In the genomic region with DNA sequence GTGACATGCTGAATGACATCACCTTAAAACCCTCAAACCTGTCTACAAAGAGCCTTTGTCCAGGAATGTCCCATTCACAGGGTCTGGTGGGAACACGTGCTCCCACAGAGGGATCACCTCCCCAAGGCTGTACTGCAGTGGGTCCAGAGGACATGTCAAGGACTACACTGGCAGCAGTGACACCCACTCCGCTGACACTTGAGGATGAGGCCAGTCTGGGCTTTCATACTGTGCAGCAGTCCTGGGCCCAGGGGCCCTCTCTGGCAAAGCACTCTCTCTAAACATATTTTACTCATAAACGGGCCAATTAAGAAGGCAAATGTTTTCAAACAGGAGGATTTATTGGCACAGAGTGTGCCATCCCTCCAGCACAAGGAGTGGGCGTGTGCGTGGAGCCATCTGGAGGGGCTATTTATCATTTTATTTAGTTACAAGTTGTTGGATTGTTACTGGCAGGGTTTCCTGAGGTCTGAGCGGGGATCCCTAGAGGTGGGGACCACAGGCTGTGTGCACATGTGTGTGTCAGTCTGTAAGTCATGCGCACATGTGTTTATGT, we compare ENCODE assay signal across 14 mouse cellular contexts. TPM values are rescaled to one million over a fixed set of nuclear protein-coding genes. Genes with fewer than 3 reads are reported as not detected.
DNase-seq lines count a peak whose midpoint lies in the region; ATAC-seq and TF ChIP-seq lines count a peak whose summit lies in the region.
"Had no signal": no experiment of that assay in that cellular context is flagged by ENCODE, and none has a peak within 500 bp of the region (broad histone marks: within the 10 kb centered on the region; RNA-seq: fewer than 3 reads in every experiment).

No protein-coding gene starts in this region.

- TF ChIP-seq CTCF in brain, embryonic 14.5 days (IDR thresholded peaks at IDR 0.05; ENCODE audit: borderline replicate concordance, extremely low read depth, insufficient read depth, insufficient read length): no peak

- peak; percentile 78 for DNase-seq in forebrain, embryonic 14.5 days (ENCODE audit: low spot score)
- no peak for DNase-seq in forebrain, embryonic 10.5 days (ENCODE audit: extremely low spot score, low spot score)
- peak; percentile 50 to 71 for DNase-seq in layer of hippocampus, adult 18-20 months (ENCODE audit: low spot score in 2 of 2)
- DNase-seq in layer of hippocampus, postnatal 10 days (ENCODE audit: low spot score in 2 of 2): no peak
- DNase-seq in brain, embryonic 14.5 days (ENCODE audit: low read depth): peak; percentile 72
- peak; percentile 45 to 48 for DNase-seq in layer of hippocampus, adult 8-10 months (ENCODE audit: low spot score in 2 of 2)
- DNase-seq: adrenal gland, postnatal 25 days; heart, postnatal 4 days; liver, postnatal 0 days had no signal

- TF ChIP-seq POLR2A in brain, embryonic 14.5 days (IDR thresholded peaks at IDR 0.05; ENCODE audit: borderline replicate concordance, extremely low read depth, insufficient read depth, insufficient read length, poor library complexity, severe bottlenecking): no peak

- H3K9me3 ChIP-seq in forebrain, embryonic 14.5 days (replicated peaks; ENCODE audit: control insufficient read depth, low read length): no peaks in the 10 kb centered on the region
- no peaks in the 10 kb centered on the region for H3K9me3 ChIP-seq in forebrain, embryonic 10.5 days
- no peaks in the 10 kb centered on the region for H3K9me3 ChIP-seq in intestine, embryonic 16.5 days (ENCODE audit: control insufficient read depth, low read length)
- H3K9me3 ChIP-seq: kidney, embryonic 15.5 days; limb, embryonic 13.5 days; midbrain, embryonic 13.5 days had no signal

- no peaks in the 10 kb centered on the region; the same call in 1 of the 2 replicates for H3K4me1 ChIP-seq in forebrain, embryonic 14.5 days (ENCODE audit: control insufficient read depth, insufficient read depth, low read length)
- H3K4me1 ChIP-seq in forebrain, embryonic 10.5 days: peaks cover 10% of the 10 kb centered on the region
- H3K4me1 ChIP-seq in intestine, embryonic 16.5 days (ENCODE audit: control insufficient read depth, insufficient read depth, low read length): no peaks in the 10 kb centered on the region; the same call in 1 of the 2 replicates

- 58% methylated on average over 7 of the region's 7 CpGs for WGBS in forebrain, embryonic 14.5 days
- WGBS in forebrain, embryonic 10.5 days: 85% methylated on average over 7 of the region's 7 CpGs
- 56% methylated on average over 7 of the region's 7 CpGs for WGBS in intestine, embryonic 16.5 days

- no peak overlapping the region for H3K9ac ChIP-seq in forebrain, embryonic 14.5 days (ENCODE audit: low read length)
- no peak overlapping the region for H3K9ac ChIP-seq in intestine, embryonic 16.5 days (ENCODE audit: low read depth, low read length)
- H3K9ac ChIP-seq: kidney, embryonic 15.5 days; limb, embryonic 13.5 days; liver, postnatal 0 days had no signal

- no peak overlapping the region for H3K27ac ChIP-seq in forebrain, embryonic 14.5 days (ENCODE audit: low read depth, low read length)
- H3K27ac ChIP-seq in forebrain, embryonic 10.5 days: no peak overlapping the region
- H3K27ac ChIP-seq in intestine, embryonic 16.5 days (ENCODE audit: low read length): no peak overlapping the region
- H3K27ac ChIP-seq: kidney, embryonic 15.5 days; limb, embryonic 13.5 days; midbrain, embryonic 13.5 days had no signal

- H3K4me2 ChIP-seq in forebrain, embryonic 14.5 days (ENCODE audit: low read length): no peak overlapping the region
- H3K4me2 ChIP-seq in intestine, embryonic 16.5 days (ENCODE audit: low read depth, low read length): no peak overlapping the region
- H3K4me2 ChIP-seq: kidney, embryonic 15.5 days; limb, embryonic 13.5 days; midbrain, embryonic 13.5 days had no signal

- no peaks in the 10 kb centered on the region for H3K27me3 ChIP-seq in forebrain, embryonic 14.5 days (replicated peaks; ENCODE audit: control insufficient read depth, insufficient read depth, low read length)
- 0 out of 2 replicates have a peak, but pooled peaks cover 6% of the 10 kb centered on the region for H3K27me3 ChIP-seq in forebrain, embryonic 10.5 days (ENCODE audit: poor library complexity, severe bottlenecking)
- H3K27me3 ChIP-seq in intestine, embryonic 16.5 days (replicated peaks; ENCODE audit: control insufficient read depth, insufficient read depth, low read length): no peaks in the 10 kb centered on the region
- H3K27me3 ChIP-seq: limb, embryonic 13.5 days had no signal

- no peaks in the 10 kb centered on the region for H3K36me3 ChIP-seq in forebrain, embryonic 14.5 days (ENCODE audit: control insufficient read depth, insufficient read depth, low read length)
- H3K36me3 ChIP-seq in forebrain, embryonic 10.5 days (replicated peaks): no peaks in the 10 kb centered on the region
- no peaks in the 10 kb centered on the region for H3K36me3 ChIP-seq in intestine, embryonic 16.5 days (ENCODE audit: control insufficient read depth, insufficient read depth, low read length)
- H3K36me3 ChIP-seq: kidney, embryonic 15.5 days; limb, embryonic 13.5 days; midbrain, embryonic 13.5 days had no signal

- ATAC-seq in forebrain, embryonic 14.5 days: peak; percentile 69; the same call in 1 of the 2 replicates
- no peak for ATAC-seq in intestine, embryonic 16.5 days
- ATAC-seq: CD4-positive, CD25-positive, alpha-beta regulatory T cell, adult 4 months; liver, postnatal 0 days; midbrain, embryonic 13.5 days had no signal

- H3K4me3 ChIP-seq in forebrain, embryonic 14.5 days (ENCODE audit: low read depth, low read length): no peak overlapping the region
- no peak overlapping the region for H3K4me3 ChIP-seq in forebrain, embryonic 10.5 days
- H3K4me3 ChIP-seq in intestine, embryonic 16.5 days (ENCODE audit: low read length): no peak overlapping the region
- H3K4me3 ChIP-seq: kidney, embryonic 15.5 days; limb, embryonic 13.5 days; midbrain, embryonic 13.5 days had no signal

RNA-seq across cellular contexts. Expression of a gene that starts 56.4 kb away (rescaled TPM):
- polyA plus RNA-seq in forebrain, embryonic 14.5 days (2014; fragmentation: Nextera tagmentation; extraction: Ambion mirVana): 21.6 and 22.4 TPM in 2 replicates
- polyA plus RNA-seq in forebrain, embryonic 10.5 days (2016; fragmentation: Nextera tagmentation; extraction: Ambion mirVana): 12.9 and 13.4 TPM in 2 replicates
- total RNA-seq in layer of hippocampus, adult 18-20 months (2021): 100 to 1,000 TPM; 222 to 223 TPM
- total RNA-seq in layer of hippocampus, postnatal 10 days (2021): 100 to 1,000 TPM; 209 to 213 TPM
- 201 and 214 TPM in 2 replicates for polyA plus RNA-seq in brain, embryonic 14.5 days (2012; rRNA removed)
- total RNA-seq in layer of hippocampus, adult 8-10 months (2022): 100 to 1,000 TPM; 206 to 234 (median 209) TPM
- polyA plus RNA-seq in intestine, embryonic 16.5 days (2015; fragmentation: Nextera tagmentation; extraction: Ambion mirVana): 23.6 and 28.7 TPM in 2 replicates

Comparison
In these comparisons a context has a peak if more than half of its experiments do, and no peak if none do; other contexts are left out.
1. DNase-seq: peak in forebrain, embryonic 14.5 days (single experiment), layer of hippocampus, adult 18-20 months (2 of 2), brain, embryonic 14.5 days (single experiment) and layer of hippocampus, adult 8-10 months (2 of 2); none in forebrain, embryonic 10.5 days (single experiment) and layer of hippocampus, postnatal 10 days (0 of 2).